Mouse (Mus musculus) bone marrow macrophage, adult 2 months (primary cell): Measurements from ENCODE around the gene Adam12.

ENCODE experiments used
- CTCF ChIP-seq: IDR thresholded peaks from 2 replicates; pipeline ENCODE4 v1.5.1; 2012; ENCODE audit warnings: low read depth, mild to moderate bottlenecking, low read length, moderate library complexity
- POLR2A ChIP-seq: IDR thresholded peaks from 2 replicates; pipeline ENCODE4 v1.6.1; 2012; ENCODE audit warnings: mild to moderate bottlenecking, low read depth, low read length, borderline replicate concordance

DNA sequence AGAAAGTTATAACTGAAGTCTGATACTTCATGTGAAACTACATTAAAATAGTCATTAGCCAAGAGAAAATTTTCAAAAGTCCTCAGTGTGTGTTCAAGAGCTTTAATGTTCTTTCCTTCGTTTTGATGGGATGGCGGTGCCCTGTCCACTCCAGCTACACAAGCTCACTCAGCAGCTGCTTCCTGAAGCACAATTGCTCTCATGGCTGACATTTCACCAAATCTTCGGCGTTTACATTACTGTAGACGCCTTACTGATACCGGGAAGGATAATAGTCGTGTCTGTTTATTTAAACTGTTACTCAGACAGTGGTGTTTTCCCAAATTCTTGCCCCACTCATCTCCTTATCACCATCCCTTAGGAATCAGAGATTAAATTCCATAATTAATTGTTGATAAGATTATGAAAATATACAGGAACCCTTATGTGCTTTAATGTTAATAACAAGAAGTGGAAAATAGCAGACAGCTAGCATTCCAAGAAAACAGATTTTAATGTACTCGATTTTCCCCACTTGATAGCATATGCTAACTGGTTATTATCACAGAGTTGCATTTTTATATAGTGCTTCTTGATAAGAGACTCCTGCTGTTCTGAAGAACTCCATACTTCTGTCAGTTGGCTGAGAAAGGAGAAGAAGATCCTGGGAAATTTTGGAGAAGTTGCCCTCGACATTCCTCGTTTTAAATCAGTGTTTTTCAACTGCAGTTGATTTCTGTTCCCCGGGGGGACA lies 160.6 kb downstream of the Adam12 start:
- TF ChIP-seq POLR2A (no peak), CTCF (no peak)
